Mouse (Mus musculus): ENCODE measurements around the gene Gm10643.

Gm10643 gene

GRCm38 (mm10) chr8:84070667-84071066 lies 5.7 kb upstream of the Gm10643 start:
- no peak for DNase-seq

DNA sequence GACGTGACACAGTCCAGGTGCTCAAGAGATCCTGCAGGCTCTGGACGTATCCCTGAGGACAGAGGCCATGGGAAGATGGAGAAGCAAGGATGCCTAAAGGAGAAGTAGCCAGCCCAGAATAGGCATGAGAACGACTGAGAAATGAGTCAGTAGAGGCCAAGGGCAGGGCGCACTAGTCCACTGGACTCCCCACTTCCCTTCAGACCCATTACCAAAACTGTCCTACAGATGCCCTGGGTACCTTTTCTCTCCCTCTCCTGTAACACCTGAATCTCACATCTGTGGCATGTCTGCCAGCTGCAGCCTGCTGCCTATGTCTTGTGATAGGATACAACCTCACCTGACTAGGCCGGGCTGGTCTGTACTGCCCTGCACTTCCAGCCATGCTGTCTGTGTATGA lies 5.3 kb upstream of the Gm10643 start:
- DNase-seq = no peak

DNA sequence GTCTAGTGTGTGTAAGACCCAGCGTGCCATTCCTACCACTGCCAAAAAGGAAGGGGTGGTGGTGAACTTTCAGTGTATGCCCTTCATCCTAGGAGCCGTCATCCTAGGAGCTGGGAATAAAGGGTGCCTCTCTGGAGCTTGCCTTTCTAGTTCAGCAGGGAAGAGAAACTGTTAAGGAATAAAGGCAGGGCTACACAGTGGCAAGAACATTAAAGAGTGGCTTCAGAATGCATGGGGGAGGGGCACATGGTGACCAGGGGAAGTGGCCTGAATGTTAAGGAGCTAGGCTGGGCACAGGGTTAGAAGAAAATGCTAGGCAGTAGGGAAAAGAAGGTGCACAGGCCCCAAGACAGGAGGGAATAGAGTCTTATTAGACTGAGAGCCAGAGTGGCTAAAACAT lies 4.8 kb upstream of the Gm10643 start:
- DNase-seq = no peak

DNA sequence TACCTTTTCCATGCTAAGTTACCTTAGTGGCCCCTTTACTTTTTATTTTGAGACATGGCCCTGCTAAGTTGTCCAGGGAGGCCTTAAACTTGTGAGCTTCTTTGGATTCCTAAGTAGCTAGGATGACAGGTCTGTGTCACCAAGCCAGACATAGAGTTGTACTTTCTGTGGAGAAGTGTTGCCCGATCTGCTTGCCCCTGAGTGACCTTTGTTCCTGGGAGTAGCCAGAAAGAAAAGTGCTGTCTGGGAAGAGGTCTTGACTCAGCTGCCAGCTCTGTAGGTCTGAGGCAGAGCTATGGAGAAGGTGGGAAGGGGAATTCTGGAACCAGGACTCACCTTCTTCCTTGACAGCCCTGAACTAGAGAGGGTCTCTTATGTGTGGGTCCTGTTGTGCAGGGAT lies 4.2 kb upstream of the Gm10643 start:
- no peak for DNase-seq

- no peak for DNase-seq
Observed at GRCm38 (mm10) chr8:84068316-84069035, 3.5 kb upstream of the Gm10643 start.

DNA sequence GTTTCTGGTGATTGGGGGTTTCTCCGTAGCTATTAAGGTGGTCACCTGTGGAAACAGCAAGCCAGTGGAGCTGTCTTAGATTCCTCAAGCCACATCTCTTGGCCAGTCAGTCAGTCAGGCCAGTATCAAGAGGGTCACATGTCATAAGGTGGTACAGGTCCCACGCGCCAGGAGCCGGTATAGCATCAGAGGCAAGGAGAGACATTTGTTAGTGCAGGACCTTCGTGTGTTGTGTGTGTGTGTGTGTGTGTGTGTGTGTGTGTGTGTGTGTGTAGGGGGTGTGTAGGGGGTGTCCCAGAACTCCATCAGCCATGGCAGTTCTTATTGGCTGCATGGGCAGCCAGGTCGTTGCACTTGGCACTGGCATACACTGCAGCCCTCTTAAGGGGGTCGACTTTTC lies 3.0 kb upstream of the Gm10643 start:
- no peak for DNase-seq

DNA sequence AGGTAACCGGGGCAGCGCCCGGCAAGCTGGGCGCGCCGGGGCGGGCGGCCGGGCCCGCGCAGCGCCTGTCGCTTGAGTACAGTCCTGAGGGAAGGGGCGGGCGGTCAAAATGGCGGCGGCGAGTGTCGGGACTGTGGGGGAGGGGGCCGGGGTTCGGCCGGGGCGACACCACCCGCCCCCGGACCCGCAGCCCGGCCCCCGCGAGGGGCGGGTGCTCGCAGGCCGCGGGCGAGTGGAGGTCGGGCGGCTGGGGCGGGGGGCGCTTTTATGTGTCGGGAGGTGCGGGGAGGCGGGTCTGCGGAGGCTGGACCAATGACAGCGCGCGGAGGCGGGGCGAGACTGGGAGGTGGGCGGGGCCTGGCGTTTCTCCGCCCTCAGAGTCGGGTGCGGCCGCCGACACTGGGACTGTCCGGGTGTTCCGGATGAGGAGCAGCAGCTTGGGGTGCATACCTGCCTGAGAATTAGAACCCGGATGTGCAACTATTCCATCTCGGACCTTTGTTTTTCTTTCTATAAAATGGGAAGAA lies 2.2 kb upstream of the Gm10643 start:
- peak; percentile 97 for DNase-seq

DNA sequence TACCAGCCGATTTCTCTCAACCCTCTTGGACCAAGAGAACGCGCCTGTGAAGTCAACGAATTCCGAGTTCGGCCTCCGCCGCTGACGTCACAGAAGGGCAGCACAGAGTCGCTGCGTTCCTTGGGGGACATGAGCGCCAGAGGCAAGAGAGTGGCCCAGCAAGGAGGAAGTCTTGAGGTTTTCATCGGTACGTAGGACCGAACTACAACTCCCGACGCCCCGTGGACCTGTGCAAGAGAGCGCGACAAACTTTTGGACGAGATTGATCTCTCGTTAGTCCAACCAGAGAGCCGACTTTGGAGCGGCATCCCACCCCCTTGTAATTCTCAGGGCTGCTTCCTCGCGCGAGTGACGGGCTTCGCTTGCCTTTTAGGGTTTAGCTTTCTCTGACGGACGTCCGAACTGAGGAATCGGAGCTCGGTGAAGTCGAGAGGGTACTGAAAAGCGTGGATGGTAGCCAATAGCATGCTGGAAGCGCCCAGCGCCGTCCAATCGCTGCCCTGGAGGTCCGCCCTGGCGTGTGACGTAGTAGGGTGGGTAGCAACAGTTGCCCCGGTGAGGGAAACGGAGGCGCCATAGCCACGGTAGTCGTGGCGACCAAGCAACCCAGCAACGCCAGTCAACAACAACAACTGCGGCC lies 1.5 kb upstream of the Gm10643 start, which contains the start of gene Rfx1:
Rfx1 (plus strand) TSS at position 544 of the 640 bp plus-strand sequence.
- peak; percentile 98 to 99 for DNase-seq

DNA sequence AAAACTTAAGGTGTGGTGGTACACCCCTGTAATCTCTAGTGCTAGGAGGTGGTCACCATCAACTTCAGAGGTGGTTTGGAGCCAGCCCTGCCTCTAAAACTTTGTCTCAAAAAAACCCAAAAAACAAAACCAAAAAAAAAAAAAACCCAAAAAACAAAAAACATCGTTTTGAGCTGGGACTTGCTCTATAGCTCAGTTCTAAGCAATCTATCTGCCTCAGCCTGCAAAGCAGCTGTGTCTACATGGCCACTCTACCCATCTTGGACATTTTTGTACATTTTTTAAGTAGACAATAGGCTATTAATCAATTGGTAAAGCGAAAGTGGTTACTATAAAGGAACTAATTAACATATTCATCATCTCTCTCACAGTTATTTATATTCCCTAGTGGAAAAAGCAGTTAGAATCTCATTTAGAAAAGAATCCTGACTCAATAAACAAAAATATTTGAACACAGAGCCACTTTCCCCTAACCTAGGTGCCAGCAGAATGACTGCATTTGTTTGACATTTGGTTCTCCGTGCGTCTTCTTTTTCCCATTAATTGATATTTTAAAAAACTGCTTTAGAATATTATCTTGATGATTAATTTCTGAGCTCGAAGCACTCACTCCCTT lies 628 bp upstream of the Gm10643 start:
- no peak for DNase-seq

GRCm38 (mm10) chr8:84063861-84064610 lies 901 bp downstream of the Gm10643 start:
- DNase-seq = no peak

- no peak for DNase-seq
Observed at GRCm38 (mm10) chr8:84060245-84060644, 4.7 kb downstream of the Gm10643 start.

DNA sequence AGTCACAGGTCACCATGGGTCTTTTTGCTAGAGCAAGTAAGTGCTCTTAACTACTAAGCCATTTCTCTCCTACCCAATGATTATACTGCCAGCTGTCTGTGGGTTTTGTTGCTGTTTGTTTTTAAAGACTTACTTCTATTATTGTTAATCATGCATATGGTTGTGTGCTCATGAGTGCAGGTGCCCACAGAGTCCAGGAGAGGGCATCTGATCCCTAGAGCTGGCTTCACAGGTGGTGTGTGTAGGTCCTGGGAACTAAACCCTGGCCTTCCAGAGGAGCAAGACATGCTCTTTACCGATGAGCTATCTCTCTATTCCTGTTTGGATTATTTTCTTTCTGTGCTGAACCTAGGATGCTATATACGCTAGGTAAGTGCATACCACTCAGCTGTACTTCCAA lies 5.7 kb downstream of the Gm10643 start:
- DNase-seq = no peak

DNA sequence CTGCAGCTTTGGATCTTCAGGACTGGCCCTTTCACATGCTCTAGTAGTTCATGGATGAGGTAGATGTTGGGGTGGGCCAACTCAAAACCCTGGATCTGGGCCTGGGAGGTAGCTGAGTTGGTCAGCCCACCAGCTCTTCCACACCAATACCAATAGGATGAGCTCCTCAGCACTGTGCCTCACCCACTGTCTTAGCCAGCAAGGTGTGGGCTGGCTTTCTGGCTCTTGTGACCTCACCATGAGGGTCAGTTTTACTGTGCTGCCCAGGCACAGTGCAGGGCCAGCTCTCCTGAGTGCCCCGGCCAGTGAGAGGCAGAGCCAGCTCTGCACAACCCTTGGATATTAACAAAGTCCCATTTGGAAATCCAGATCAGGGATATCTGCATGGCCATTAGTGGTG lies 7.1 kb downstream of the Gm10643 start:
- no peak for DNase-seq

GRCm38 (mm10) chr8:84053229-84053628 lies 11.7 kb downstream of the Gm10643 start:
- no peak for DNase-seq

GRCm38 (mm10) chr8:84052746-84053145 lies 12.2 kb downstream of the Gm10643 start:
- no peak for DNase-seq

DNA sequence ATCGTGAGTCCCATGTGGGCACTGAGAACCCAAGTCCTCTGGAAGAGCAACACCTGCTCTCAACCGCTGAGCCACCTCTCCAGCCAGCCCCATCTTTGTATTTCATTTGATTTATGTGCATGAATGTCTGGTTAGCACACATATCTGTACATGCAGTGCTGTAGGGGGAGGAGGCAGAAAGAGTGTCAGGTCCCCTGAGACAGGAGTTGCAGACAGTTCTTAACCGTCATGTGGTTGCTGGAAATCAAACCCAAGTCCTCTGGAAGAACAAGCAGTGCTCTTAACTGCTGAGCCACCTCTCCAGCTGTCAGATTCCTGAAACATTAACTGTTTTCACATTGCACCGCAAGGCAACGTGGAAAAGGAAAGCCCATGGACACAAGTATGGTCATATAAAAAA lies 16.8 kb downstream of the Gm10643 start:
- DNase-seq = no peak

- DNase-seq = no peak
Observed at GRCm38 (mm10) chr8:84046505-84046904, 18.4 kb downstream of the Gm10643 start.

GRCm38 (mm10) chr8:84044900-84045299 lies 20.0 kb downstream of the Gm10643 start, which contains the start of gene Rln3:
TSS of gene Rln3 (minus strand) at chr8:84045000.
- DNase-seq = no peak

- DNase-seq = peak in 1 of 2 experiments; percentile 19
Observed at GRCm38 (mm10) chr8:84044103-84044502, 20.8 kb downstream of the Gm10643 start.

GRCm38 (mm10) chr8:84042948-84043342 lies 22.0 kb downstream of the Gm10643 start:
- DNase-seq = peak; percentile 61 to 72

- peak; percentile 35 to 59 for DNase-seq
Observed at GRCm38 (mm10) chr8:84042066-84042947, 22.6 kb downstream of the Gm10643 start, which contains the start of gene Il27ra. TSS of gene Il27ra (minus strand) at chr8:84042589.

GRCm38 (mm10) chr8:84039050-84039449 lies 25.9 kb downstream of the Gm10643 start:
- DNase-seq = peak; percentile 88 to 90
